Mouse (Mus musculus) skeletal muscle tissue, postnatal 0 days (tissue): ENCODE results near the gene Igf1. TPM values are rescaled to one million over a fixed set of nuclear protein-coding genes. Genes with fewer than 3 reads are reported as not detected.

Experiments used
- polyA plus RNA-seq: library from polyadenylated mRNA; unstranded; fragments of >200 nt; fragmentation: Nextera tagmentation; extraction: Ambion mirVana; gene quantifications from 2 replicates; pipeline ENCODE4 v1.2.1, GENCODE M21; 2015

The Igf1 gene
- 78.6 and 86.1 TPM in 2 replicates for polyA plus RNA-seq

DNA sequence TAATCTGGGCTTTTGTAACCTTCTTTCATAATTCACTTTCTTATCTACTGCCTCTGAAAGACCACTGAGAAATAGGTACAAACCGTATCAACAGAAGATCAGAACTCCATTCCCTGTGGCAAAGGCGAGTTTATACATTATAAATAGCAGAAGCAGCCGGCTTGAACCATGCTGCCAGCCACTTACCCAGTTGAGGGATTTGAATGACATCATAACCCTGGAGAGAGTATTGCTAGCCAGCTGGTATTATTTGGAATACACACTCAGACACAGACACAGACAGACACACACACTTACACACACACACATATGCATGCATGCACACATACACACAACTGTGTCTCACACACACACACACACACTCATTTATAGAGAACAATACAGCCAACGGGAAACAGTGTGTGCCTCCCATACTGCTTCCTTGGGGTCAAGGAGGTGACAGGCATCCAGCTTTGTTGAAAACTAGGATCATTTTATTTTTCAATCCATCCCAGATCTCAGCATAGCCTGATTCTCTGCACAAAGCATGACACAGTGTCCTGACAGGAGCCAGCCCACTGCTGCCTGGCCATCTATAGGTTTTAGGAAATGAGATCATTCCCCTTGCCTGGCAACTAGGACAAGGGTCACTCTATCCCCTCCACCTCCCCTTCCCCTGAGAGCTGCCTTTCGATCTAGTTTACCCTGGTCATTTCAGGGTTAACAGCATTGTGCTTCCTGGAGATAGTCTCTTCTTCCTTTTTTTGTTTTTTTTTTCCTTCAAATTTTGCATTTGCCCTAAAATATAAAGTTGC, at the start of gene Igf1:
Gene Igf1 (plus strand): TSS at position 253 of the 794 bp plus-strand sequence.

Other genes with a start within 250 kb of the Igf1 start
- not detected in 2 replicates for gene Pmch, start 232.8 kb downstream of the Igf1 start, polyA plus RNA-seq